Mouse (Mus musculus) CH12.LX (cell line): Measurements from ENCODE around the gene Filip1l.

ENCODE experiments used
- CHD2 ChIP-seq: IDR thresholded peaks from 2 replicates; pipeline ENCODE4 v1.6.1; 2011; ENCODE audit warnings: low read length, improper control_type of control experiment
- CTCF ChIP-seq, 2 experiments: IDR thresholded peaks in 1 of 2; conservative IDR thresholded peaks in 1 of 2; 2 replicates each; pipeline ENCODE4 v1.5.1; 2011 to 2012; ENCODE audit warnings: low read depth in 2 of 2, low read length in 2 of 2, improper control_type of control experiment in 1 of 2, inconsistent platforms in 1 of 2, mild to moderate bottlenecking in 1 of 2, moderate library complexity in 1 of 2
- EP300 ChIP-seq: IDR thresholded peaks from 2 replicates; pipeline ENCODE4 v1.6.1; 2011; ENCODE audit warnings: low read length, improper control_type of control experiment
- ETS1 ChIP-seq: conservative IDR thresholded peaks from 2 replicates; pipeline ENCODE4 v1.6.1; 2012; ENCODE audit warnings: low read depth, mild to moderate bottlenecking, inconsistent platforms, low read length, improper control_type of control experiment, moderate library complexity
- HCFC1 ChIP-seq: IDR thresholded peaks from 2 replicates; pipeline ENCODE4 v1.6.1; 2012; ENCODE audit warnings: low read depth, mild to moderate bottlenecking, inconsistent platforms, low read length, improper control_type of control experiment
- KAT2A ChIP-seq: IDR thresholded peaks from 2 replicates; pipeline ENCODE4 v1.6.1; 2012; ENCODE audit warnings: low read length, improper control_type of control experiment, inconsistent platforms; ENCODE audit not compliant: insufficient replicate concordance
- MAX ChIP-seq: IDR thresholded peaks from 2 replicates; pipeline ENCODE4 v1.6.1; 2011; ENCODE audit warnings: low read length, improper control_type of control experiment
- MAZ ChIP-seq: IDR thresholded peaks from 2 replicates; pipeline ENCODE4 v1.6.1; 2012; ENCODE audit warnings: low read depth, mild to moderate bottlenecking, inconsistent platforms, low read length, improper control_type of control experiment, moderate library complexity
- POLR2A ChIP-seq: IDR thresholded peaks from 2 replicates; pipeline ENCODE4 v1.6.1; 2011; ENCODE audit warnings: low read depth, mild to moderate bottlenecking, improper control_type of control experiment, low read length
- POLR2AphosphoS2 ChIP-seq: IDR thresholded peaks from 2 replicates; pipeline ENCODE4 v1.6.1; 2011; ENCODE audit warnings: low read depth, low read length, improper control_type of control experiment
- RAD21 ChIP-seq: IDR thresholded peaks from 2 replicates; pipeline ENCODE4 v1.6.1; 2011; ENCODE audit warnings: low read depth, mild to moderate bottlenecking, low read length, improper control_type of control experiment, moderate library complexity
- SIN3A ChIP-seq: IDR thresholded peaks from 2 replicates; pipeline ENCODE4 v1.6.1; 2012; ENCODE audit warnings: low read length, improper control_type of control experiment, inconsistent platforms
- TBP ChIP-seq: conservative IDR thresholded peaks from 2 replicates; pipeline ENCODE4 v1.6.1; 2011; ENCODE audit warnings: low read depth, low read length, improper control_type of control experiment
- USF1 ChIP-seq: IDR thresholded peaks from 2 replicates; pipeline ENCODE4 v1.6.1; 2014; ENCODE audit warnings: low read depth, mild to moderate bottlenecking, inconsistent platforms, low read length, improper control_type of control experiment

GRCm38 (mm10) chr16:57500851-57501250 lies 148.0 kb downstream of the Filip1l start:
- TF ChIP-seq CTCF (conservative IDR thresholded peaks at IDR 0.05 in 1 of 2, IDR thresholded peaks at IDR 0.05 in 1 of 2; ENCODE audit: low read depth in 2 of 2, low read length in 2 of 2) (no peak), TBP (no peak), MAX (no peak), EP300 (no peak), POLR2AphosphoS2 (no peak), MAZ (no peak), POLR2A (no peak), SIN3A (no peak), ETS1 (no peak), HCFC1 (no peak), USF1 (no peak), CHD2 (no peak), KAT2A (no peak), RAD21 (no peak)
